Mouse (Mus musculus) neural tube, embryonic 15.5 days (tissue): Measurements from ENCODE around the gene Slc5a2. TPM values are rescaled to one million over a fixed set of nuclear protein-coding genes. Genes with fewer than 3 reads are reported as not detected.
A peak's percentile ranks its signal among the peaks of the same experiment; 100 is the strongest.

Experiments used
- ATAC-seq: fragments of 200-750 bp; cut with Nextera tagmentation; 2 replicates; pipeline ENCODE4 v1.8.0; 2017; ENCODE audit warnings: mild to moderate bottlenecking, moderate TSS enrichment, moderate library complexity; ENCODE audit not compliant: low FRiP score
- H3K27ac ChIP-seq: fragments of 300-500 bp; sonication (generic); replicated peaks from 2 replicates; pipeline ENCODE4 v1.5.1; 2015; ENCODE audit warnings: mild to moderate bottlenecking, inconsistent platforms
- H3K27me3 ChIP-seq: fragments of 300-500 bp; sonication (generic); replicated peaks from 2 replicates; pipeline ENCODE4 v1.6.1; 2015; ENCODE audit warnings: inconsistent platforms
- H3K36me3 ChIP-seq: fragments of 300-500 bp; sonication (generic); 2 replicates; pipeline ENCODE4 v1.6.1; 2015; ENCODE audit warnings: inconsistent platforms
- H3K4me1 ChIP-seq: fragments of 300-500 bp; sonication (generic); 2 replicates; pipeline ENCODE4 v1.6.1; 2015; ENCODE audit warnings: inconsistent platforms
- H3K4me2 ChIP-seq: fragments of 300-500 bp; sonication (generic); 2 replicates; pipeline ENCODE4 v1.6.1; 2015; ENCODE audit warnings: inconsistent platforms, mild to moderate bottlenecking, moderate library complexity
- H3K4me3 ChIP-seq: fragments of 300-500 bp; sonication (generic); replicated peaks from 2 replicates; pipeline ENCODE4 v1.5.1; 2015; ENCODE audit warnings: mild to moderate bottlenecking, inconsistent platforms
- H3K9ac ChIP-seq: fragments of 300-500 bp; sonication (generic); replicated peaks from 2 replicates; pipeline ENCODE4 v1.6.1; 2015; ENCODE audit warnings: mild to moderate bottlenecking, inconsistent platforms
- H3K9me3 ChIP-seq: fragments of 300-500 bp; sonication (generic); replicated peaks from 2 replicates; pipeline ENCODE4 v1.6.1; 2016; ENCODE audit warnings: inconsistent platforms
- WGBS: fragments of 180-500 bp; shearing (Covaris S2); methylation state at CpG from one replicate; pipeline ENCODE4 v1.1.7; 2015; ENCODE audit warnings: mixed read lengths; 5-methylcytosine and 5-hydroxymethylcytosine counted together
- polyA plus RNA-seq: library from polyadenylated mRNA; unstranded; fragments of >200 nt; fragmentation: Nextera tagmentation; extraction: Ambion mirVana; gene quantifications from 2 replicates; pipeline ENCODE4 v1.2.1, GENCODE M21; 2015

Slc5a2 gene
- polyA plus RNA-seq, 1 experiment from 2014 or later: 0.10 TPM

DNA sequence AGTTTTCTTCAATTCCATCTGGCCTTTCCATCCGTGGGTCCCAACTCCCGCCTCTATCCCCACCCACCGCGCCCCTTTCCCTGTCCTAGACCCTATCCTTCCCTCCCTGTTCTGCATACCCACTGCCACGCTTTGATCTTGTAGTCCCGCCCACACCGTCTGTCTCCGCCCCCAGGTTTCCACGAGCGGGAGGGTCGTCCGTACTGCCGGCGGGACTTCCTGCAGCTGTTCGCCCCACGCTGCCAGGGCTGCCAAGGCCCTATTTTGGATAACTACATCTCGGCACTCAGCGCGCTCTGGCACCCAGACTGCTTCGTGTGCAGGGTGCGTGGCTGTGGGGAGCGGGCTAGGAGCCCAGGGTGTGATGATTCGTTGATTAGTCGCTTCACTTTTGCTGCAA lies 12.8 kb upstream of the Slc5a2 start:
- Histone ChIP-seq H3K36me3 (no peaks in the 10 kb centered on the region), H3K4me2 (peak overlapping the region; percentile 70), H3K4me3 (peak overlapping the region; percentile 42), H3K9ac (peak overlapping the region; percentile 43), H3K27ac (no peak overlapping the region), H3K27me3 (0 out of 2 replicates have a peak, but pooled peaks cover 2% of the 10 kb centered on the region), H3K4me1 (peaks cover 18% of the 10 kb centered on the region), H3K9me3 (no peaks in the 10 kb centered on the region)
- WGBS: 7% methylated on average over 24 of the region's 24 CpGs
- peak; percentile 76 for ATAC-seq

GRCm38 (mm10) chr7:128254978-128255377 lies 10.5 kb upstream of the Slc5a2 start:
- Histone ChIP-seq H3K4me2 (no peak overlapping the region), H3K36me3 (no peaks in the 10 kb centered on the region), H3K27me3 (0 out of 2 replicates have a peak, but pooled peaks cover 2% of the 10 kb centered on the region), H3K4me3 (no peak overlapping the region), H3K9me3 (no peaks in the 10 kb centered on the region), H3K27ac (no peak overlapping the region), H3K4me1 (peaks cover 18% of the 10 kb centered on the region), H3K9ac (no peak overlapping the region)
- no peak for ATAC-seq
- WGBS: 67% methylated on average over 2 of the region's 2 CpGs

DNA sequence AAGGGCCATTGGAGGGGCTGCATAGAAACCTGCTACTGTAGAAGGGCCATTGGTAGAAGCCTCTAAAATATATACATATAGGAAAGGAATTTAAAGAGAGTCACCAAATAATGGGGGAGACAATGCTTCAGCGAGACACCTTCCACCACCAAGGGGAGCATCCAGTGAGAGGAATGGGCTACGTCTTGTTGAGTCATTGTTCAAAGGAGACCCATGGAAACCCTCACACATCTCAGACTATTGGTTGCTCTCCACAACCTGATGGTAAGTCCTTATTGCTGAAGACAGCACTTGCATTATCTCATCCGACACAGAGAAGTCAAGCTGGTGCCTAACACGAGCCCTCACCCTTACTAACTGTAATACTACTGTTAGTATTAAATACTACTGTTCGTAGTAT lies 9.7 kb upstream of the Slc5a2 start:
- no peaks in the 10 kb centered on the region for H3K36me3 ChIP-seq
- no peak for ATAC-seq
- no peak overlapping the region for H3K9ac ChIP-seq
- H3K4me2 ChIP-seq: no peak overlapping the region
- no peak overlapping the region for H3K27ac ChIP-seq
- no peak overlapping the region for H3K4me3 ChIP-seq
- 93% methylated on average over 5 of the region's 5 CpGs for WGBS
- H3K27me3 ChIP-seq: 0 out of 2 replicates have a peak, but pooled peaks cover 2% of the 10 kb centered on the region
- H3K4me1 ChIP-seq: peaks cover 18% of the 10 kb centered on the region
- H3K9me3 ChIP-seq: no peaks in the 10 kb centered on the region

GRCm38 (mm10) chr7:128256783-128257334 lies 8.6 kb upstream of the Slc5a2 start:
- Histone ChIP-seq H3K9me3 (no peaks in the 10 kb centered on the region), H3K4me2 (no peak overlapping the region), H3K4me1 (peaks cover 14% of the 10 kb centered on the region), H3K27ac (no peak overlapping the region), H3K27me3 (0 out of 2 replicates have a peak, but pooled peaks cover 2% of the 10 kb centered on the region), H3K36me3 (no peaks in the 10 kb centered on the region), H3K4me3 (no peak overlapping the region), H3K9ac (no peak overlapping the region)
- 57% methylated on average over 5 of the region's 5 CpGs for WGBS
- no peak for ATAC-seq

GRCm38 (mm10) chr7:128266056-128266455 lies 599 bp downstream of the Slc5a2 start:
- ATAC-seq: no peak
- H3K4me3 ChIP-seq: no peak overlapping the region
- no peaks in the 10 kb centered on the region for H3K4me1 ChIP-seq
- WGBS: 73% methylated on average over 5 of the region's 5 CpGs
- H3K36me3 ChIP-seq: no peaks in the 10 kb centered on the region; the same call in 1 of the 2 replicates
- H3K4me2 ChIP-seq: no peak overlapping the region
- no peaks in the 10 kb centered on the region for H3K9me3 ChIP-seq
- H3K27ac ChIP-seq: no peak overlapping the region
- no peaks in the 10 kb centered on the region for H3K27me3 ChIP-seq
- H3K9ac ChIP-seq: no peak overlapping the region

DNA sequence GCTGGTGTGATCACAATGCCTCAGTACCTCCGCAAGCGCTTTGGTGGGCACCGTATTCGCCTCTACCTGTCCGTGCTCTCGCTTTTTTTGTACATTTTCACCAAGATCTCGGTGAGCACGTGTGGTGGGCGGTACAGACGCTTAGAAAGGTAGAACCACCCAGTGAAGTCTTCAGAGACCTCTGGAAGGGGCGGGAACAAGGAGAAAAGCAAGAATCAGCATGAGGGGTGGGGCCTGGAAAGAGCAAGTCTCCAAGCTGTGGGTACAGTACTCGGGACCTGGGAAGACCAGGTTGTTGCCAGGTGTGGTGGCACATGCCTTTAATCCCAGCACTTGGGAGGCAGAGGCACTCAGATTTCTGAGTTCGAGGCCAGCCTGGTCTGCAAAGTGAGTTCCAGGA lies 1.9 kb downstream of the Slc5a2 start:
- Histone ChIP-seq H3K4me3 (no peak overlapping the region), H3K27me3 (no peaks in the 10 kb centered on the region), H3K36me3 (peaks cover 8% of the 10 kb centered on the region), H3K9ac (no peak overlapping the region), H3K27ac (no peak overlapping the region), H3K4me2 (no peak overlapping the region), H3K9me3 (no peaks in the 10 kb centered on the region), H3K4me1 (no peaks in the 10 kb centered on the region)
- ATAC-seq: no peak
- WGBS: 73% methylated on average over 13 of the region's 13 CpGs

DNA sequence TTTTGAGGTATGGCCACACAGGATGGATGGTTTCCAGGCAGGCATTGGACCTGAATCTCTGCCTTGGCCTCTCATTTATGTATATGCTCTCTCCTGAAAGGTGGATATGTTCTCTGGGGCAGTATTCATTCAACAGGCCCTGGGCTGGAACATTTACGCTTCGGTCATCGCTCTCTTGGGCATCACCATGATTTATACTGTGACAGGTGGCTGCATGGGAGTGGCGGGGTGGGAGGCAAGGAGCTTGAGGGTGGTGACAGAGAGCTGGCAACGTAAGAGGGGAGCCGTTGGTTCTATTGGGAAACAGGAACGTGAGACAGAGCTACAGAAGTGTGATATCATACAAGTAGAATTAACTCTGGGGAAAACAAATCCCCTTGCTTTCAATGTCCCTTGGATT lies 2.4 kb downstream of the Slc5a2 start:
- no peak overlapping the region for H3K4me3 ChIP-seq
- no peaks in the 10 kb centered on the region for H3K4me1 ChIP-seq
- no peaks in the 10 kb centered on the region for H3K9me3 ChIP-seq
- H3K27ac ChIP-seq: no peak overlapping the region
- H3K9ac ChIP-seq: no peak overlapping the region
- H3K27me3 ChIP-seq: no peaks in the 10 kb centered on the region
- H3K4me2 ChIP-seq: no peak overlapping the region
- H3K36me3 ChIP-seq: peaks cover 9% of the 10 kb centered on the region
- ATAC-seq: no peak
- WGBS: 75% methylated on average over 7 of the region's 7 CpGs

GRCm38 (mm10) chr7:128270431-128270850 lies 5.0 kb downstream of the Slc5a2 start:
- 52% methylated on average over 13 of the region's 13 CpGs for WGBS
- no peak for ATAC-seq

DNA sequence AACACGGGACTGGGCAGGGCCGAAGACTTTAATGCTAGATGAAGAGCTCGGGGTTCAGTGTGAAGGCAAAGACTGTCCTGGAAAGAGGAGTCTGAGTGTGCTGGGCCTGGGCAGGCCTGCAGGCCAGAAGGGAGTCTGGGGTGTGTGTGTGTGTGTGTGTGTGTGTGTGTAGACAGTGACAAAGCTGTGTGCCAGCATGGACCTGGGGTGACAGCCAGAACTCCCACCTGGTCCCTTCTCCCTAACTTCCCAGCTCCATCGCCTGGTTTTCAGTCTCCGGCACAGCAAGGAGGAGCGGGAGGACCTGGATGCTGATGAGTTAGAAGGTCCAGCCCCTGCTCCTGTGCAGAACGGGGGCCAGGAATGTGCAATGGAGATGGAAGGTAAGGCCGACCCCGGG lies 6.0 kb downstream of the Slc5a2 start:
- H3K27me3 ChIP-seq: no peaks in the 10 kb centered on the region
- H3K27ac ChIP-seq: no peak overlapping the region
- no peaks in the 10 kb centered on the region for H3K9me3 ChIP-seq
- H3K36me3 ChIP-seq: peaks cover 37% of the 10 kb centered on the region
- 97% methylated on average over 9 of the region's 9 CpGs for WGBS
- ATAC-seq: no peak
- no peak overlapping the region for H3K4me2 ChIP-seq
- H3K9ac ChIP-seq: no peak overlapping the region
- no peaks in the 10 kb centered on the region for H3K4me1 ChIP-seq
- no peak overlapping the region for H3K4me3 ChIP-seq

More at GRCm38 (mm10) chr7:128270431-128270850, 5.0 kb downstream of the Slc5a2 start:
- Histone ChIP-seq H3K4me1 (no peaks in the 10 kb centered on the region), H3K36me3 (peaks cover 34% of the 10 kb centered on the region), H3K9me3 (no peaks in the 10 kb centered on the region), H3K9ac (no peak overlapping the region), H3K4me2 (no peak overlapping the region), H3K27me3 (no peaks in the 10 kb centered on the region), H3K4me3 (no peak overlapping the region), H3K27ac (no peak overlapping the region)

GRCm38 (mm10) chr7:128276051-128276450 lies 10.6 kb downstream of the Slc5a2 start:
- 94% methylated on average over 6 of the region's 6 CpGs for WGBS
- H3K4me1 ChIP-seq: no peaks in the 10 kb centered on the region
- no peak overlapping the region for H3K27ac ChIP-seq
- H3K9ac ChIP-seq: no peak overlapping the region
- H3K9me3 ChIP-seq: no peaks in the 10 kb centered on the region
- H3K4me3 ChIP-seq: no peak overlapping the region
- no peak for ATAC-seq
- H3K36me3 ChIP-seq: peaks cover 41% of the 10 kb centered on the region
- H3K4me2 ChIP-seq: no peak overlapping the region
- no peaks in the 10 kb centered on the region for H3K27me3 ChIP-seq

DNA sequence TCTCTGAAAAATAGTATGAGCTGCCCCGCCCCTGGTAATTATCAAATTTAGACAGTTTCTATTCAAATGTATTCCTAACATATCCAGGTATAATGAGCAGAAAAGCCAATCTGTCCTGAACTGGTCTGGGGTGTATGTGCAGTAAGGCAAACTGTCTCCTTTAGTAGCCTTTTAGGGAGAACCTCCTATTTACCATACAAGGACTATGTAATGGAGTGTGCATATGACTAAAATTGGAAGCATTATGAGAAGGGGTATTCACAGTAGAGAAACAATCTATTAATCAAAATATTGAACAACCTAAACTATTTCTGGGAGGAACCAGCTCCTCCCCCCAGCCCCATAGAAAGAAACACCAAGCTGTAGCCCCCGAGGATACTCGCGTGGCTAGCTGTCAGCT lies 14.3 kb downstream of the Slc5a2 start:
- H3K4me2 ChIP-seq: no peak overlapping the region
- 92% methylated on average over 4 of the region's 4 CpGs for WGBS
- H3K4me3 ChIP-seq: no peak overlapping the region
- no peak overlapping the region for H3K27ac ChIP-seq
- H3K27me3 ChIP-seq: no peaks in the 10 kb centered on the region
- no peaks in the 10 kb centered on the region for H3K9me3 ChIP-seq
- peaks cover 14% of the 10 kb centered on the region for H3K36me3 ChIP-seq
- no peak overlapping the region for H3K9ac ChIP-seq
- no peak for ATAC-seq
- peaks cover 6% of the 10 kb centered on the region for H3K4me1 ChIP-seq

DNA sequence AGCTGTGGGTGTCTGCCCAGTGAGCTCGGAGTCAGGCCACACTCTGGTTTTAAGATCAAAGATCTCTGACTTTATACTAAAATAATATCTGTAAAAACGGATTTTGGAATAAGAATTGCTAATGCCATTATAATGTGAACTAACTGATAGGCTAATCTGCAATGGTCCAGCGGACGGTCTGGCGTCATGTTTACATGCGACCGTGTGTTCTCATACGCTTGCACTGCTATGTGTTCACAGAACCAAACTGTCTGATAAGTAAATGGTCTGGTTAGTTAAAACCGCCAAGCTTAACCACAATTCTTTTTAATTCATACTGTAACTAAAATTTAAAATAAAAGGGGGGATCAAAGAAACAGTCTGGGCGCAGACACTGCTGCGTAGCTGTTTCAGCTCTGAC lies 16.3 kb downstream of the Slc5a2 start:
- H3K9me3 ChIP-seq: no peaks in the 10 kb centered on the region
- no peaks in the 10 kb centered on the region for H3K27me3 ChIP-seq
- H3K9ac ChIP-seq: no peak overlapping the region
- no peak overlapping the region for H3K4me3 ChIP-seq
- H3K27ac ChIP-seq: no peak overlapping the region
- H3K36me3 ChIP-seq: peaks cover 5% of the 10 kb centered on the region; the same call in 1 of the 2 replicates
- no peak overlapping the region for H3K4me2 ChIP-seq
- H3K4me1 ChIP-seq: peaks cover 6% of the 10 kb centered on the region
- 77% methylated on average over 11 of the region's 11 CpGs for WGBS
- ATAC-seq: no peak
